Mouse (Mus musculus) MEL (cell line): ENCODE data around the gene Magi2.

Experiments used
- BHLHE40 ChIP-seq: IDR thresholded peaks from 2 replicates; pipeline ENCODE4 v1.6.1; 2012; ENCODE audit warnings: low read depth, mild to moderate bottlenecking, inconsistent platforms, low read length, improper control_type of control experiment, borderline replicate concordance
- CTCF ChIP-seq, 3 experiments: IDR thresholded peaks in 2 of 3; conservative IDR thresholded peaks in 1 of 3; 2 replicates each; pipeline ENCODE4 v1.5.1; 2011 to 2012; ENCODE audit warnings: low read length in 3 of 3, low read depth in 2 of 3, mild to moderate bottlenecking in 2 of 3, improper control_type of control experiment in 1 of 3, inconsistent platforms in 1 of 3, mixed read lengths in 1 of 3, moderate library complexity in 1 of 3; ENCODE audit not compliant: control insufficient read depth in 1 of 3, insufficient read depth in 1 of 3, poor library complexity in 1 of 3, severe bottlenecking in 1 of 3
- ELF1 ChIP-seq: IDR thresholded peaks from 2 replicates; pipeline ENCODE4 v1.6.1; 2014; ENCODE audit warnings: low read depth, mild to moderate bottlenecking, inconsistent platforms, low read length, improper control_type of control experiment, moderate library complexity
- GATA1 ChIP-seq: IDR thresholded peaks from 2 replicates; pipeline ENCODE4 v1.6.1; 2011; ENCODE audit warnings: low read depth, low read length, improper control_type of control experiment
- MAX ChIP-seq: IDR thresholded peaks from 2 replicates; pipeline ENCODE4 v1.6.1; 2011; ENCODE audit warnings: low read length, improper control_type of control experiment
- POLR2A ChIP-seq, 2 experiments: IDR thresholded peaks; 2 replicates each; pipeline ENCODE4 v1.6.1; 2011 to 2012; ENCODE audit warnings: low read length in 2 of 2, mild to moderate bottlenecking in 2 of 2, control low read depth in 1 of 2, improper control_type of control experiment in 1 of 2, low read depth in 1 of 2, moderate library complexity in 1 of 2; ENCODE audit not compliant: control insufficient read depth in 1 of 2, insufficient read depth in 1 of 2, poor library complexity in 1 of 2
- RAD21 ChIP-seq: IDR thresholded peaks from 2 replicates; pipeline ENCODE4 v1.6.1; 2011; ENCODE audit warnings: mild to moderate bottlenecking, low read depth, low read length, improper control_type of control experiment

DNA sequence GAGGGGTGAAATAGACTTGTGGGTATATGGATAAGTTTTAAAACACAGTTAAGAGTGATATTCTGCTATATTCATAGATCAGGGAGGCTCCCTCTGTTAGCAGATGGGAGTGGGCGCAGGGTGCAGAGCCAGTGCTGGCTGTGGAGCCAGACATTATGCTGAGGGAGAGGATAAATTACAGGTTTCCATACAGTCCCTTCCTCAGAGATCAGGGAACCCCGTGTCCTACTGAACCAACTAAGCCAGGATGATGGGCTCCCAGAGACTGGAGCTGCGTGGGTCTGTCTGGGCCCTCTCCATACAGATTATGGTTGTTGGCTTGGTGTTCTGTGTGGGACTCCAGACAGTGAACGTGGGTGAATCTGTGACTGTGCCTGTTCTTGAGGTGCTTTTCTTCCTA lies 643.6 kb downstream of the Magi2 start:
- TF ChIP-seq RAD21, result no peak
- no peak for TF ChIP-seq MAX
- TF ChIP-seq BHLHE40, result no peak
- no peak for TF ChIP-seq CTCF (IDR thresholded peaks at IDR 0.05 in 2 of 3, conservative IDR thresholded peaks at IDR 0.05 in 1 of 3; ENCODE audit: control insufficient read depth in 1 of 3, insufficient read depth in 1 of 3, low read depth in 2 of 3, low read length in 3 of 3, poor library complexity in 1 of 3, severe bottlenecking in 1 of 3)
- TF ChIP-seq ELF1, result no peak
- TF ChIP-seq POLR2A (IDR thresholded peaks at IDR 0.05; ENCODE audit: control insufficient read depth in 1 of 2, insufficient read depth in 1 of 2, low read depth in 1 of 2, low read length in 2 of 2, poor library complexity in 1 of 2), result no peak
- no peak for TF ChIP-seq GATA1
